Mouse (Mus musculus) lung, embryonic 14.5 days (tissue): ENCODE results near the gene Ankrd40. TPM values are rescaled to one million over a fixed set of nuclear protein-coding genes. Genes with fewer than 3 reads are reported as not detected.

ENCODE experiments used
- ATAC-seq: fragments of 200-750 bp; cut with Nextera tagmentation; 2 replicates; pipeline ENCODE4 v1.8.0; 2017; ENCODE audit warnings: mild to moderate bottlenecking, moderate TSS enrichment, moderate library complexity; ENCODE audit not compliant: insufficient read depth
- DNase-seq: peaks from one replicate; pipeline ENCODE4 v3.0.0-alpha.2; 2015
- H3K27ac ChIP-seq: fragments of 300-500 bp; sonication (generic); 2 replicates; pipeline ENCODE4 v1.5.1; 2014; ENCODE audit warnings: low read depth, mild to moderate bottlenecking, moderate library complexity
- H3K27me3 ChIP-seq: fragments of 300-500 bp; sonication (generic); 2 replicates; pipeline ENCODE4 v1.6.1; 2014; ENCODE audit warnings: low read length, control low read depth; ENCODE audit not compliant: insufficient read depth
- H3K36me3 ChIP-seq: fragments of 300-500 bp; sonication (generic); 2 replicates; pipeline ENCODE4 v1.6.1; 2014; ENCODE audit warnings: control low read depth; ENCODE audit not compliant: insufficient read depth
- H3K4me1 ChIP-seq: fragments of 300-500 bp; sonication (generic); 2 replicates; pipeline ENCODE4 v1.6.1; 2014; ENCODE audit warnings: antibody characterized with exemption, control low read depth; ENCODE audit not compliant: insufficient read depth
- H3K4me2 ChIP-seq: fragments of 300-500 bp; sonication (generic); 2 replicates; pipeline ENCODE4 v1.6.1; 2014; ENCODE audit warnings: mild to moderate bottlenecking
- H3K4me3 ChIP-seq: fragments of 300-500 bp; sonication (generic); 2 replicates; pipeline ENCODE4 v1.5.1; 2014; ENCODE audit warnings: low read depth, low read length
- H3K9ac ChIP-seq: fragments of 300-500 bp; sonication (generic); 2 replicates; pipeline ENCODE4 v1.6.1; 2014
- H3K9me3 ChIP-seq: fragments of 300-500 bp; sonication (generic); 2 replicates; pipeline ENCODE4 v1.6.1; 2016; ENCODE audit warnings: low read depth, low read length, control low read depth
- CTCF ChIP-seq: IDR thresholded peaks from 2 replicates; pipeline ENCODE4 v1.5.1; 2016; ENCODE audit warnings: antibody characterized with exemption, low read depth
- WGBS: fragments of 180-500 bp; shearing (Covaris S2); extraction: QIAGEN DNeasy Blood & Tissue Kit; methylation state at CpG from one replicate; pipeline ENCODE4 v1.1.7; 2014; 5-methylcytosine and 5-hydroxymethylcytosine counted together
- polyA plus RNA-seq: library from polyadenylated mRNA; unstranded; fragments of >200 nt; fragmentation: Nextera tagmentation; extraction: Ambion mirVana; gene quantifications from 2 replicates; pipeline ENCODE4 v1.2.1, GENCODE M21; 2014

Ankrd40 gene
- polyA plus RNA-seq, 1 experiment from 2014 or later: 30.9 TPM

GRCm38 (mm10) chr11:94389724-94390396, 62.1 kb downstream of the Ankrd40 start:
- WGBS: 53% methylated on average over 6 of the region's 6 CpGs
- H3K4me3 ChIP-seq: no peak overlapping the region
- DNase-seq: no peak
- ATAC-seq: no peak
- H3K9me3 ChIP-seq: no peaks in the 10 kb centered on the region
- no peak overlapping the region for H3K9ac ChIP-seq
- TF ChIP-seq CTCF: no peak
- H3K27ac ChIP-seq: no peak overlapping the region
- no peaks in the 10 kb centered on the region; the same call in 1 of the 2 replicates for H3K27me3 ChIP-seq
- peaks cover 11% of the 10 kb centered on the region; the same call in 1 of the 2 replicates for H3K4me1 ChIP-seq
- H3K4me2 ChIP-seq: no peak overlapping the region
- no peaks in the 10 kb centered on the region for H3K36me3 ChIP-seq

DNA sequence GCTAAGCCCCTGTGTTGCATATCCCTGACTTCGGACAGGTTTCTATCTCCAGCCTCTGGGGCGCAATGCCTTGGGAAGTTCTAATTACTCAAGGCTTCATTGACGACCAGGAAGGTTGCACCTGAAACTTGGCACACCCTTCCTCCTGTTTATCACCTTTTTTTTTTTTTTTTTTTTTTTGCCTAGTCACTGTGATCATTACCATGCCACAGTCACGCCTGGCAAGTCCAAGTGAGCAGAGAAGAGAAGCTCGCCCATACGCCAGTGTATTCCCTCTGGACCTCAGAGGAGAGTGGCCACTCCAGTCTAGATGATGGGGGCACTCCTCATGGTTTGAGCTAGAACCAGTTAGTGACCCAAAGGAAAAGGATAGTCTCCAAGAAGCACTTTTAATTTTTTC, 63.0 kb downstream of the Ankrd40 start:
- WGBS: 89% methylated on average over 6 of the region's 6 CpGs
- Histone ChIP-seq H3K9me3 (no peaks in the 10 kb centered on the region), H3K36me3 (no peaks in the 10 kb centered on the region), H3K9ac (no peak overlapping the region), H3K4me3 (no peak overlapping the region), H3K27ac (no peak overlapping the region), H3K4me1 (peaks cover 7% of the 10 kb centered on the region; the same call in 1 of the 2 replicates), H3K27me3 (no peaks in the 10 kb centered on the region; the same call in 1 of the 2 replicates), H3K4me2 (no peak overlapping the region)
- TF ChIP-seq CTCF: no peak
- DNase-seq (no peak), ATAC-seq (no peak)

Other genes starting within 250 kb of the Ankrd40 start
- 18.2 and 19.9 TPM in 2 replicates for gene Tob1, start 116.5 kb upstream of the Ankrd40 start, polyA plus RNA-seq
- 0.45 and 0.65 TPM in 2 replicates for gene Wfikkn2, start 82.0 kb upstream of the Ankrd40 start, polyA plus RNA-seq
- 0.41 and 0.68 TPM in 2 replicates for gene Gm21885, start 46.1 kb upstream of the Ankrd40 start, polyA plus RNA-seq
- 93.2 and 95.8 TPM in 2 replicates for gene Luc7l3, start 6.0 kb upstream of the Ankrd40 start, polyA plus RNA-seq
- 3.1 and 3.7 TPM in 2 replicates for gene Abcc3, start 65.0 kb downstream of the Ankrd40 start, polyA plus RNA-seq
- gene Cacna1g, start 146.2 kb downstream of the Ankrd40 start, polyA plus RNA-seq: 12.9 and 13.5 TPM in 2 replicates
- gene Spata20, start 158.2 kb downstream of the Ankrd40 start, polyA plus RNA-seq: 0.42 TPM in 1 of 2 replicates, not detected in the other
- 14.1 and 15.9 TPM in 2 replicates for gene Epn3, start 172.0 kb downstream of the Ankrd40 start, polyA plus RNA-seq
- gene Mycbpap, start 193.7 kb downstream of the Ankrd40 start, polyA plus RNA-seq: 3.2 and 3.3 TPM in 2 replicates
- 3.6 and 4.2 TPM in 2 replicates for gene Rsad1, start 221.3 kb downstream of the Ankrd40 start, polyA plus RNA-seq
- gene Chad, start 237.0 kb downstream of the Ankrd40 start, polyA plus RNA-seq: 1.6 and 2.0 TPM in 2 replicates